Mouse (Mus musculus): ENCODE measurements around the gene Mif. TPM values are rescaled to one million over a fixed set of nuclear protein-coding genes. Genes with fewer than 3 reads are reported as not detected.

Gene Mif
- total RNA-seq, 2 experiments from 2014 or later, result 506 to 546 TPM

DNA sequence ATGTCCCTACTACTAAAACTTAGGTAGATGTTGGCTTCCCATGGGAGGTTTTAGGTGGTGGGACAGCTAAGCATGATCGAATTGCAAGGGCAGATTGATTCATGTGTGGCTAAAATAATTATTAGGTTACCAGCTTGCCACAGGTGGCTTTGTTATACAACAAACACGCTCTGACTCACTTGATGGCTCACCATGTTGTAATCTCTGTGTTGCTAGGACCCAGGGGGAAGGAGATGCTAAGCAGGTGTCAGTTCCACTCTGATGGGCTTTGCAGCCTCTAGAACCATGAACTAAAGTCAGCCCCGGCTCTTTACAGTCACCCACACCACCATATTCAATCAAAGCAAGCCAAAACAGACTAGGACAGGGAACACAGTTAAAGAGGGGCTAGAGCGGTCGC, 40.2 kb downstream of the Mif start:
- DNase-seq (ENCODE audit: low spot score in 2 of 2), result no peak
- intact Hi-C loops (cut with DNase I), result no loop called here

DNA sequence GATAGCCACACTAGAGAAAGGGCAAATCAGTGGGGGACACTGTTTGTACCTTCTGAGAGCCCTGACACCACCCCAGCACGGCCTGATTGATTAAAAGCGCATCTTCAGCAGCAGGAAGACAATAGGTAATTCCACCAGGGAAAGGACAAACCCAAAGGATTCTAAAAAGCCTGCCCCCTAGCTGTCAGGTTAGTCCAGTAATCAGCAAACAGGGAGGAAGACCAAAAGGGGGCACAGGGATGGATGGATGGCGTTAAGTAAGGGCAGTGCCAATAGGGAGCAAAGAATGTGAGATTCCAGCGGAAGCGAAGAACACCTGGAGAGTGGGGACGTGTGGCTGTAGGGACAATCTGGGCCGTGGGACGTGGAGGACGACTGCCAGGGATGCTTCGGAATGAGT, 41.4 kb downstream of the Mif start:
- no peak for DNase-seq (ENCODE audit: low spot score in 2 of 2)
- intact Hi-C loops (cut with DNase I), result no loop called here

Other genes with a start within 250 kb of the Mif start
- 1 to 10 TPM; 7.8 to 8.3 TPM for gene Susd2, start 216.2 kb downstream of the Mif start, total RNA-seq (2021)
- gene Cabin1, start 95.9 kb downstream of the Mif start, total RNA-seq (2021), result 10 to 100 TPM; 66.4 to 85.5 TPM
- 10 to 100 TPM; 43.5 to 50.0 TPM for gene Ddt, start 86.8 kb downstream of the Mif start, total RNA-seq (2021)
- gene Gm20441, start 79.3 kb downstream of the Mif start, total RNA-seq (2021), result not detected
- gene Gstt3, start 78.8 kb downstream of the Mif start, total RNA-seq (2021), result 1 to 10 TPM in 1 of 2 experiments, under 1 TPM in 1; 0.91 to 2.0 TPM
- gene Gstt1, start 61.7 kb downstream of the Mif start, total RNA-seq (2021), result 10 to 100 TPM in 1 of 2 experiments, 1 to 10 TPM in 1; 6.2 to 11.4 TPM
- gene Gstt4, start 37.7 kb downstream of the Mif start, total RNA-seq (2021), result not detected
- gene Gstt2, start 22.8 kb downstream of the Mif start, total RNA-seq (2021), result 1 to 10 TPM; 4.8 to 5.0 TPM
- 1 to 10 TPM; 3.3 to 3.8 TPM for gene Derl3, start 33.2 kb upstream of the Mif start, total RNA-seq (2021)
- 10 to 100 TPM; 80.0 to 82.4 TPM for gene Smarcb1, start 61.4 kb upstream of the Mif start, total RNA-seq (2021)
- 100 to 1,000 TPM; 373 to 446 TPM for gene Chchd10, start 72.9 kb upstream of the Mif start, total RNA-seq (2021)
- 1 to 10 TPM in 1 of 2 experiments, under 1 TPM in 1; 0.79 to 1.7 TPM for gene Mmp11, start 76.3 kb upstream of the Mif start, total RNA-seq (2021)
- gene Gm867, start 80.4 kb upstream of the Mif start, total RNA-seq (2021), result under 1 TPM in 1 of 2 experiments, not detected in 1; 0.35 TPM
- not detected for gene Vpreb3, start 82.8 kb upstream of the Mif start, total RNA-seq (2021)
- not detected for gene Gm5134, start 94.3 kb upstream of the Mif start, total RNA-seq (2021)
- gene Zfp280b, start 172.4 kb upstream of the Mif start, total RNA-seq (2021), result 10 to 100 TPM; 14.6 TPM